Mouse (Mus musculus): ENCODE measurements around the gene Itln1.
A peak's percentile ranks its signal among the peaks of the same experiment; 100 is the strongest.

- TF ChIP-seq CTCF (IDR thresholded peaks at IDR 0.05; ENCODE audit: extremely low read depth, insufficient read depth, insufficient read length, insufficient replicate concordance) (peak; percentile 14; the same call in 1 of the 2 replicates), POLR2A (IDR thresholded peaks at IDR 0.05; ENCODE audit: low read depth, low read length) (no peak)
Measured at GRCm38 (mm10) chr1:171501636-171502080, 33.4 kb downstream of the Itln1 start.

Data from spleen, adult 2 months (tissue).